Mouse (Mus musculus) urinary bladder, postnatal 14 days (tissue): ENCODE measurements at regions not wholly inside any gene's neighbourhood (a gene's known extent, or its start where the extent isn't known, plus 50 kb on each side); places are given as distances from the start of the nearest gene placed in this dataset.

ENCODE experiments used
- DNase-seq: peaks from one replicate; pipeline ENCODE4 v3.0.0; 2021; ENCODE audit warnings: low spot score

DNA sequence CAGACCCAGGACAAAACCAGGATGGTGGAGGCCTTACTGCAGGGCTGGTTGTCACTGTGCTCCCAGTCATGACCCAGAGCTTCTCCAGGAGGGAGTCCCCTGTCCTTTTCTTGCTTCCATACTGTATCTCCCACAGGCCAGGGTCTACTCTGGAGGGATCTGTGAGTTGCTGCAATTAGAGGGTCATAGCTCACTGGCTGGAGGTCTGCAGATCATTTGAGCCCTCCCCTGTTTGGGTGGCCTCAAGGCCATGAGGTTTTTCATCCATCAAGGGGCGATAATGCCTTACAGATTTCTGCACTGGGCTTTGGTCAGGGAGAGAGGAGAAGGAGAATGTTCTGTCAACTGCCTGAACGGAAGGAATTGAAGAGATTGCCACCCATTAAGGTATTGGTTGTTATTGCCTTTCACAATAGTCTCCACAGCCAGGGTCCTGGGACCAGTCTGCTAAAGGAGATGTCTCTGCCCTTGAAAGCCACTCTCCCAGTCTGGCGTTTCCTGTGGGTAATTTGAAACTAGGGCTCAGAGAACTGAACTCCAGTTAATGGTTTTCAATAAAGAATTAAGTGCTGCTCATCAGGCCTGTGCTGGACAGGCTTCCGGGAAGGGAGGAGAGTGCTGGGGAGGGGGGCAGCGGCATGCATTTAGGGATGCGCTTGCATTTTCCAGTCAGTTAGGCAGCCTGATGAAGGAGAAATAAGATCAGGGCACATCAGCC lies 147.4 kb downstream of the Dmrta2 start:
- DNase-seq, result no peak

DNA sequence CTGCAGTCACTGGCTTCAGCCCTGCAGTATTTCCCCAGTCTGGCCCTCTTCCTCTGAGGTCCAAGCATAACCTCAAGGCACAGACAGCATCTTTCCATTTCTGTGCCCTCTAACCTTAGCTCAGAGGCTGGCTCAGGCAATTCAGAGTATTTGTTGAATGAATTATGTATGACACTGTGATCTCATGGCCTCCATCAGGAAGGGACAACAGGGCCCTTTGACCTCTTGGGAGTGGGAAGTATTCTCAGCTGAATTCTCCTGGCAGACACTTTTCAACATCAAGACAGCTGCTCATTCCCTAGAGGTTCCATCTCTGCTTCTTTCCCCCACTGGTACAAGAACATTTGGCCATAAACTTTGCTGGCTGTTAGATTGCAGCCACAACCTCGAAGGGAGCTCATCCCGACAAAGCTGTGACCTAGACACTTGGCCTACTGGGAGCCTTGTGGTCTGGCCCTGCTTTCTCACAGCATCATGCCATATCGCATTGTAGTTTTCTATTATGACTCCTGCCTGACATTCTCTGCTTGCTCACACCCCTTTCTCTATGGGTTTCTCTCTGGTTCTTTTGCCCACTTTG lies 150.2 kb downstream of the Dmrta2 start:
- DNase-seq, result no peak

DNA sequence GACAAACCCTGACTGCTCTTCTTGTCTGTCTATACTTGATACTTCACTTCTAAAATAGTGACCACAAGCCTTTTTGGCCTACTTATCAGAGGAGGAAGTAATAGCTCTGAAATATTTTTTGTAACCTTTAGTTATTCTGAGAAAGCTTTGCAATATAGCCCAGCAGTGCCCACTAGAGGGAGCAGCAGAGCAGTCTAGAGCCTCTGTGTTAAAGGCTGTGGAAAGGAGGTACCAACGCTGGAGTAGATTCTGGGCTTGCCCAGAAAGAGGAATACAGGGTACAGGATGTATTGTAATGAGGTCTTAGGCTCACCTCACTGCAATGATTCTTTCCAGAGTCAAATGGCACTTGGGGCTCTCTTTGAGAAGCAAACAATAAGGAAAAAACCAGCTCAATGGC lies 151.1 kb downstream of the Dmrta2 start:
- DNase-seq, result peak; percentile 57

- DNase-seq, result no peak
Observed at GRCm38 (mm10) chr4:110129518-110129917, 151.7 kb downstream of the Dmrta2 start.

DNA sequence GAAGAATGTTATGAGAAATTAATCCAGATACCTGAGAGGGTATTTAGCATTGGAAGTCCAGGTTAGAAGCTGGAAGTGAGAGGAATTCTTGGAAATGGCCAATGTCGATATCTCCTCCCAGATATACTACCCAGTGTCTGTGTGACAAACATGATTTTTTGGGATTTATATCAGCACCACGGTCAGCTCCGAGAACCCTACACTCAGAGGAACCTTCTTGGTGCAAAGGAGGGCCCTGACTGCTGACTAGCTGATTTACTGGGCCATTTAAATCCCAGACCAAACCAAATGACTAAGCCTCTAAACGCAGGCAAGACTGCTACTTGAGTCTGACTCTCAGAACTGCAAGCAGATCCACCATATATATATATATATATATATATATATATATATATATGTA lies 154.2 kb downstream of the Dmrta2 start:
- DNase-seq, result no peak

GRCm38 (mm10) chr4:110134036-110134435 lies 156.2 kb downstream of the Dmrta2 start:
- DNase-seq, result no peak

DNA sequence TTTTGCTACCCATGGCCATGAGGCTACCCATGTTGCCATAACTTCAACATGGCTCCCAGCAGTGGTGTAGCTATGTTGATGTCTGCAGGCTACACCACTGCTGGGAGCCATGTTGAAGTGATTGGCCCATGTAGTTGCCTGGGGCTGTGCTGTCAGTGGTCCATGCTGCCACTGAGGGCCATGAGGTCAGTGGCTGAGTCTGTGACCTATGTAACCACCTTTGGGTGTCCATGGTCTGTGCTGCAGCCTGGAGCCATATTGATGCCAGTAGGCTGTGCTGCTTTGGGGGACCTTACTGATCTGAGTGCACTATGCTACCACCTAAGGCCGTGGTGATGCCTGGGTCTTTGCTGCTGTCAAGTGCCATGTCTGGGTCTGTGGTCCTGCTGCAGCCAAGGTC lies 167.4 kb downstream of the Dmrta2 start:
- DNase-seq, result no peak

- no peak for DNase-seq
Observed at GRCm38 (mm10) chr4:110152103-110152946, 174.5 kb downstream of the Dmrta2 start.
